In genomic region chr7:75913952-75914351, GRCm38 (mm10) we compare ENCODE assay signal across 8 mouse cellular contexts.
DNase-seq lines count a peak whose midpoint lies in the region; ATAC-seq lines count a peak whose summit lies in the region.

No protein-coding gene starts in this region.

- no peaks in the 10 kb centered on the region for H3K9me3 ChIP-seq in embryonic facial prominence, embryonic 10.5 days
- H3K9me3 ChIP-seq in limb, embryonic 12.5 days = no peaks in the 10 kb centered on the region
- no peaks in the 10 kb centered on the region for H3K9me3 ChIP-seq in midbrain, embryonic 15.5 days

- H3K4me1 ChIP-seq in embryonic facial prominence, embryonic 10.5 days = peaks cover 13% of the 10 kb centered on the region
- 0 out of 2 replicates have a peak, but pooled peaks cover 3% of the 10 kb centered on the region for H3K4me1 ChIP-seq in limb, embryonic 12.5 days (replicated peaks)
- peaks cover 11% of the 10 kb centered on the region for H3K4me1 ChIP-seq in midbrain, embryonic 15.5 days

- peak; percentile 72 for ATAC-seq in limb, embryonic 12.5 days (ENCODE audit: insufficient number of reproducible peaks, insufficient read depth, low FRiP score, low TSS enrichment, low read depth)
- peak; percentile 53 for ATAC-seq in midbrain, embryonic 15.5 days (replicated peaks)

- DNase-seq in layer of hippocampus, adult 11-12 months (ENCODE audit: low spot score) = peak; percentile 74
- DNase-seq in layer of hippocampus, adult 9-10 months (ENCODE audit: low spot score) = no peak
- peak; percentile 90 for DNase-seq in embryonic facial prominence, embryonic 10.5 days (ENCODE audit: low spot score)
- peak; percentile 94 for DNase-seq in heart, adult 11 months
- peak; percentile 27 for DNase-seq in kidney, adult 11 months
- peak; percentile 51 for DNase-seq in spleen, adult 12 weeks (ENCODE audit: low spot score)

- no peaks in the 10 kb centered on the region for H3K27me3 ChIP-seq in embryonic facial prominence, embryonic 10.5 days (replicated peaks; ENCODE audit: low read depth, poor library complexity, severe bottlenecking)
- no peaks in the 10 kb centered on the region for H3K27me3 ChIP-seq in limb, embryonic 12.5 days
- H3K27me3 ChIP-seq in midbrain, embryonic 15.5 days (replicated peaks) = no peaks in the 10 kb centered on the region

- H3K27ac ChIP-seq in embryonic facial prominence, embryonic 10.5 days (replicated peaks) = no peak overlapping the region
- H3K27ac ChIP-seq in limb, embryonic 12.5 days = no peak overlapping the region
- no peak overlapping the region for H3K27ac ChIP-seq in midbrain, embryonic 15.5 days

- H3K4me3 ChIP-seq in embryonic facial prominence, embryonic 10.5 days = no peak overlapping the region
- no peak overlapping the region for H3K4me3 ChIP-seq in limb, embryonic 12.5 days (replicated peaks)
- no peak overlapping the region for H3K4me3 ChIP-seq in midbrain, embryonic 15.5 days

- 2% methylated on average over 7 of the region's 7 CpGs for WGBS in embryonic facial prominence, embryonic 10.5 days
- 1% methylated on average over 7 of the region's 7 CpGs for WGBS in limb, embryonic 12.5 days
- 4% methylated on average over 7 of the region's 7 CpGs for WGBS in midbrain, embryonic 15.5 days

- H3K36me3 ChIP-seq in embryonic facial prominence, embryonic 10.5 days (replicated peaks) = no peaks in the 10 kb centered on the region
- no peaks in the 10 kb centered on the region for H3K36me3 ChIP-seq in limb, embryonic 12.5 days
- no peaks in the 10 kb centered on the region for H3K36me3 ChIP-seq in midbrain, embryonic 15.5 days (replicated peaks)

- H3K9ac ChIP-seq in limb, embryonic 12.5 days (replicated peaks) = no peak overlapping the region
- no peak overlapping the region for H3K9ac ChIP-seq in midbrain, embryonic 15.5 days

- H3K4me2 ChIP-seq in limb, embryonic 12.5 days = no peak overlapping the region
- H3K4me2 ChIP-seq in midbrain, embryonic 15.5 days = no peak overlapping the region
